ENCODE assay signal across 8 mouse cellular contexts in the genomic region with DNA sequence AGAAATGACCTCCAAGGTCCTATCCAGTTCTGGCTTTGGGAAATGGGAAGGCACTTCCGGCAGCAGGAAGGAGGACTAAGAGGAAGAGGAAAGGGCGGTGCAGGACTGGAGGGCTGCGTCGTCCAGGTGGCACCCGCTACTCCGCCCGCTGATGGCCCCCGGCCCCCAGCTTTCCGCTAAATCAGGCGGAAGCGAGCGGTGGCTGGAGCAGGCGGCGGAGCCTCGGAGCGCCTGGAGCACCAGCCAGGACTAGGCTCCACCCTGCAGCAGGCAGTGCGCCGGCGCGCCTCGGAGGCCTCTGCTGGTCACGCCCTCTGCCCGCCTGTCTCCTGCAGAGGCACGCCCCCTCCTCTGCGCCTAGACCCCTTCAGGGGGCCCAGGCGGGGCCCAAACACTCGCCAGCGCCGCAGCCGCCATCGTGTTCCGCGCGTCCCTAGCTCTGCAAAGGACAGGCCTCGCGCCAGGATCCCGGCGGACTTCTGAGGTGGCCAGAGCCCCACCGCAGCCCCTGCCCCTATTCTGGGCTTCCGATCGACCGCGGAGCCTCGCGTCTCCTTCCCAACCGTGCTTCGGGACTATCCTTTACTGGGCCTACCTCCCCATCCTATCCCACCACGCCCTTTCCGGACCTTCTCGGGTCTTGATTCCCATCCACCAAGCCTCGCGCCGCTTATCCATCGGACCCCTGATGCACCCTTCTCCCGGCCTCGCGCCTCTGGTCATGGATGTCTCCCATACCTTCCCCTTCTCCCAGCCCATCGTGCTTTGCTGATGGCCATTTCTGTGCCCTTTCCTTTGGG. TPM values are rescaled to one million over a fixed set of nuclear protein-coding genes. Genes with fewer than 3 reads are reported as not detected.
DNase-seq lines count a peak whose midpoint lies in the region; ATAC-seq and TF ChIP-seq lines count a peak whose summit lies in the region.

Gene Cul7 (plus strand): TSS at position 106 of the 800 bp plus-strand sequence.

- H3K9ac ChIP-seq in forebrain, embryonic 12.5 days, result peak within 1 kb of the TSS; percentile 86
- peak within 1 kb of the TSS; percentile 97 for H3K9ac ChIP-seq in heart, embryonic 16.5 days (ENCODE audit: low read length)
- peak within 1 kb of the TSS; percentile 70 for H3K9ac ChIP-seq in liver, embryonic 15.5 days
- H3K9ac ChIP-seq in neural tube, embryonic 11.5 days (ENCODE audit: low read length), result peak within 1 kb of the TSS; percentile 91
- peak within 1 kb of the TSS; percentile 89 for H3K9ac ChIP-seq in stomach, embryonic 16.5 days (ENCODE audit: low read length)

- no peaks in the 10 kb centered on the region for H3K9me3 ChIP-seq in E14TG2a.4 (ENCODE audit: low read length)
- H3K9me3 ChIP-seq in forebrain, embryonic 12.5 days, result no peaks in the 10 kb centered on the region
- no peaks in the 10 kb centered on the region for H3K9me3 ChIP-seq in heart, embryonic 16.5 days (replicated peaks; ENCODE audit: control insufficient read depth, low read length)
- H3K9me3 ChIP-seq in liver, embryonic 15.5 days (replicated peaks), result no peaks in the 10 kb centered on the region
- no peaks in the 10 kb centered on the region for H3K9me3 ChIP-seq in neural tube, embryonic 11.5 days (ENCODE audit: control insufficient read depth, low read length)
- no peaks in the 10 kb centered on the region for H3K9me3 ChIP-seq in stomach, embryonic 16.5 days (replicated peaks; ENCODE audit: control insufficient read depth, low read length)

- peak within 1 kb of the TSS; percentile 94 for H3K27ac ChIP-seq in forebrain, embryonic 12.5 days
- H3K27ac ChIP-seq in heart, embryonic 16.5 days (ENCODE audit: low read length), result peak within 1 kb of the TSS; percentile 99
- H3K27ac ChIP-seq in liver, embryonic 15.5 days (replicated peaks), result peak within 1 kb of the TSS; percentile 85
- peak within 1 kb of the TSS; percentile 90 for H3K27ac ChIP-seq in neural tube, embryonic 11.5 days (ENCODE audit: low read depth, low read length)
- H3K27ac ChIP-seq in stomach, embryonic 16.5 days (ENCODE audit: low read length), result peak within 1 kb of the TSS; percentile 97

- H3K36me3 ChIP-seq in E14TG2a.4 (ENCODE audit: insufficient read depth, low read length), result peaks cover 60% of the 10 kb centered on the region
- peaks cover 38% of the 10 kb centered on the region for H3K36me3 ChIP-seq in forebrain, embryonic 12.5 days (replicated peaks)
- peaks cover 31% of the 10 kb centered on the region for H3K36me3 ChIP-seq in heart, embryonic 16.5 days (ENCODE audit: control insufficient read depth, insufficient read depth)
- H3K36me3 ChIP-seq in liver, embryonic 15.5 days (replicated peaks), result peaks cover 41% of the 10 kb centered on the region
- H3K36me3 ChIP-seq in neural tube, embryonic 11.5 days (ENCODE audit: control insufficient read depth, insufficient read depth, low read length), result peaks cover 1% of the 10 kb centered on the region; the same call in 1 of the 2 replicates
- peaks cover 23% of the 10 kb centered on the region for H3K36me3 ChIP-seq in stomach, embryonic 16.5 days (ENCODE audit: control insufficient read depth, insufficient read depth, low read length)

- peak; percentile 95 for ATAC-seq in forebrain, embryonic 12.5 days (ENCODE audit: low FRiP score)
- ATAC-seq in heart, embryonic 16.5 days (replicated peaks; ENCODE audit: extremely low read depth, insufficient read depth, low FRiP score), result peak; percentile 92
- peak; percentile 76 for ATAC-seq in liver, embryonic 15.5 days (ENCODE audit: insufficient read depth)
- ATAC-seq in neural tube, embryonic 11.5 days (ENCODE audit: insufficient read depth, low FRiP score, low TSS enrichment), result peak; percentile 87
- ATAC-seq in stomach, embryonic 16.5 days (ENCODE audit: insufficient read depth, low FRiP score), result peak; percentile 94

- peaks cover 73% of the 10 kb centered on the region for H3K4me1 ChIP-seq in E14TG2a.4 (replicated peaks; ENCODE audit: low read depth, low read length)
- H3K4me1 ChIP-seq in forebrain, embryonic 12.5 days, result peaks cover 43% of the 10 kb centered on the region
- peaks cover 35% of the 10 kb centered on the region for H3K4me1 ChIP-seq in heart, embryonic 16.5 days (ENCODE audit: control insufficient read depth, insufficient read depth, low read length)
- peaks cover 49% of the 10 kb centered on the region for H3K4me1 ChIP-seq in liver, embryonic 15.5 days (replicated peaks)
- peaks cover 25% of the 10 kb centered on the region for H3K4me1 ChIP-seq in neural tube, embryonic 11.5 days (ENCODE audit: control insufficient read depth, insufficient read depth, low read length)
- H3K4me1 ChIP-seq in stomach, embryonic 16.5 days (ENCODE audit: control insufficient read depth, insufficient read depth, low read length), result peaks cover 22% of the 10 kb centered on the region

- WGBS in forebrain, embryonic 12.5 days, result under 1% methylated on average over 58 of the region's 58 CpGs
- WGBS in heart, embryonic 16.5 days, result under 1% methylated on average over 58 of the region's 58 CpGs
- under 1% methylated on average over 58 of the region's 58 CpGs for WGBS in liver, embryonic 15.5 days (ENCODE audit: insufficient replicate concordance)
- WGBS in neural tube, embryonic 11.5 days, result 1% methylated on average over 57 of the region's 58 CpGs
- WGBS in stomach, embryonic 16.5 days, result under 1% methylated on average over 58 of the region's 58 CpGs

- peak; percentile 76 for DNase-seq in c-Kit-positive CD71-positive TER-119-negative erythroid progenitor cells, embryonic 14.5 days (ENCODE audit: low read depth)
- peak; percentile 95 to 96 for DNase-seq in kidney, postnatal 36 days
- DNase-seq in neural tube, embryonic 11.5 days (ENCODE audit: low spot score), result peak; percentile 94

- no peak for TF ChIP-seq CTCF in E14TG2a.4 (conservative IDR thresholded peaks at IDR 0.05; ENCODE audit: low read length)

- H3K4me3 ChIP-seq in E14TG2a.4 (replicated peaks; ENCODE audit: low read length), result peak within 1 kb of the TSS; percentile 86
- H3K4me3 ChIP-seq in forebrain, embryonic 12.5 days (replicated peaks), result peak within 1 kb of the TSS; percentile 65
- peak within 1 kb of the TSS; percentile 80 for H3K4me3 ChIP-seq in heart, embryonic 16.5 days (ENCODE audit: low read length)
- H3K4me3 ChIP-seq in liver, embryonic 15.5 days (replicated peaks), result peak within 1 kb of the TSS; percentile 74
- peak within 1 kb of the TSS; percentile 60 for H3K4me3 ChIP-seq in neural tube, embryonic 11.5 days (ENCODE audit: low read depth, low read length)
- peak within 1 kb of the TSS; percentile 75 for H3K4me3 ChIP-seq in stomach, embryonic 16.5 days (replicated peaks; ENCODE audit: low read length)

- peak within 1 kb of the TSS; percentile 86 for H3K4me2 ChIP-seq in forebrain, embryonic 12.5 days
- peak within 1 kb of the TSS; percentile 93 for H3K4me2 ChIP-seq in heart, embryonic 16.5 days (ENCODE audit: low read depth, low read length)
- H3K4me2 ChIP-seq in liver, embryonic 15.5 days, result peak within 1 kb of the TSS; percentile 98
- H3K4me2 ChIP-seq in neural tube, embryonic 11.5 days (ENCODE audit: low read depth), result peak within 1 kb of the TSS; percentile 92
- peak within 1 kb of the TSS; percentile 76 for H3K4me2 ChIP-seq in stomach, embryonic 16.5 days (ENCODE audit: low read depth, low read length)

- peaks cover 3% of the 10 kb centered on the region; the same call in 1 of the 2 replicates for H3K27me3 ChIP-seq in E14TG2a.4 (ENCODE audit: insufficient read depth, low read length)
- no peaks in the 10 kb centered on the region for H3K27me3 ChIP-seq in forebrain, embryonic 12.5 days
- no peaks in the 10 kb centered on the region for H3K27me3 ChIP-seq in heart, embryonic 16.5 days (ENCODE audit: control insufficient read depth, insufficient read depth, low read length)
- H3K27me3 ChIP-seq in liver, embryonic 15.5 days, result no peaks in the 10 kb centered on the region
- no peaks in the 10 kb centered on the region for H3K27me3 ChIP-seq in neural tube, embryonic 11.5 days (ENCODE audit: control insufficient read depth, insufficient read depth, low read length)
- no peaks in the 10 kb centered on the region for H3K27me3 ChIP-seq in stomach, embryonic 16.5 days (ENCODE audit: control insufficient read depth, insufficient read depth, low read length)

RNA-seq across cellular contexts. Expression of gene Cul7, which starts in this region (rescaled TPM):
- polyA plus RNA-seq in forebrain, embryonic 12.5 days (2016; fragmentation: Nextera tagmentation; extraction: Ambion mirVana), result 46.5 and 47.8 TPM in 2 replicates
- 39.8 and 46.0 TPM in 2 replicates for polyA plus RNA-seq in heart, embryonic 16.5 days (2015; fragmentation: Nextera tagmentation; extraction: Ambion mirVana)
- 9.7 and 11.5 TPM in 2 replicates for polyA plus RNA-seq in liver, embryonic 15.5 days (2015; fragmentation: Nextera tagmentation; extraction: Ambion mirVana)
- polyA plus RNA-seq in neural tube, embryonic 11.5 days (2014; fragmentation: Nextera tagmentation; extraction: Ambion mirVana), result 31.7 and 37.0 TPM in 2 replicates
- polyA plus RNA-seq in stomach, embryonic 16.5 days (2015; fragmentation: Nextera tagmentation; extraction: Ambion mirVana), result 51.2 and 54.8 TPM in 2 replicates

Comparison
In these comparisons a context has a peak if more than half of its experiments do, and no peak if none do; other contexts are left out.
1. Peak in every context shown above with its lines: DNase-seq, ATAC-seq, H3K4me3 ChIP-seq and H3K27ac ChIP-seq.